ENCODE assay signal across 25 mouse cellular contexts in the genomic region with DNA sequence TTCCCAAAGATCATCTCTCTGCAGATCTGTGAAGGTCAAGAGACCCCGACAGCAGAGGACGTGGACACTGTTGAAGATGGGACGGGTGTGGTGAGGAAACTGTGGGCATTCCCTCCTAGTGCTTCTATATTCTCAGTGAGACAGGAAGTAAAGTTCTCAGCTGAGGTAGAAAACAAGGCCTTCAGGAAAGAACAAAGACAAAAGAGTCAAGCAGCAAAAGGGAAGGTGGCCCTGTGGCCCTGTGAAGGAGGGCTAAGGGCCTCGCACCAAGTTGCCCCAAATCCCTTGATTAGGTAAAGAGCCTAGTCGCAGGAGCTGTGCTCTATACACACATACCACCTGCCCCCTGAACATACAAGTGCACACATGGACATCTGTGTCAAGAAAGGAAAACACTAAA.
"Had no signal": no experiment of that assay in that cellular context is flagged by ENCODE, and none has a peak within 500 bp of the region (broad histone marks: within the 10 kb centered on the region; RNA-seq: fewer than 3 reads in every experiment).

No protein-coding gene starts in this region.

- H3K4me3 ChIP-seq: heart, adult 2 months; heart, embryonic 10.5 days; heart, embryonic 12.5 days; hindbrain, embryonic 10.5 days; hindbrain, embryonic 12.5 days; kidney, embryonic 15.5 days; limb, embryonic 13.5 days; limb, embryonic 15.5 days had no signal

- H3K27ac ChIP-seq: heart, adult 2 months; heart, embryonic 10.5 days; hindbrain, embryonic 10.5 days; hindbrain, embryonic 12.5 days; hindbrain, embryonic 14.5 days; kidney, embryonic 15.5 days; kidney, postnatal 0 days; limb, embryonic 13.5 days; limb, embryonic 15.5 days had no signal

- ATAC-seq: hindbrain, embryonic 16.5 days; intestine, embryonic 16.5 days had no signal

- H3K4me1 ChIP-seq: heart, embryonic 10.5 days; heart, embryonic 12.5 days; kidney, embryonic 15.5 days; limb, embryonic 13.5 days; limb, embryonic 15.5 days had no signal

- DNase-seq: gastrocnemius, postnatal 14 days; gastrocnemius, postnatal 36 days; heart, adult 11 months; heart, adult 2 months; heart, postnatal 10 days; heart, postnatal 4 days; kidney, adult 11 months; kidney, adult 2 months; kidney, adult 9 months; kidney, postnatal 14 days; kidney, postnatal 36 days; layer of hippocampus, adult 9-11 months; layer of hippocampus, postnatal 36 days; left cerebral cortex, postnatal 4 days had no signal

- H3K27me3 ChIP-seq: hindbrain, embryonic 12.5 days had no signal

- H3K36me3 ChIP-seq: heart, embryonic 10.5 days; heart, embryonic 12.5 days; hindbrain, embryonic 10.5 days; hindbrain, embryonic 12.5 days; kidney, embryonic 15.5 days; limb, embryonic 13.5 days; limb, embryonic 15.5 days had no signal
